Mouse (Mus musculus): Measurements from ENCODE around the gene Sec16b.

GRCm38 (mm10) chr1:157484161-157484560 is 22.4 kb upstream of the Sec16b start:
- TF ChIP-seq CTCF (IDR thresholded peaks at IDR 0.05; ENCODE audit: borderline replicate concordance, control insufficient read depth, extremely low read depth, insufficient read depth, low read length, poor library complexity) (no peak), POLR2A (IDR thresholded peaks at IDR 0.05; ENCODE audit: control insufficient read depth, extremely low read depth, insufficient read depth, low read length, poor library complexity) (no peak)
